Mouse (Mus musculus) hindbrain, embryonic 11.5 days (tissue): ENCODE results near the gene Cntn4. TPM values are rescaled to one million over a fixed set of nuclear protein-coding genes. Genes with fewer than 3 reads are reported as not detected.
A peak's percentile ranks its signal among the peaks of the same experiment; 100 is the strongest.

Experiments used
- ATAC-seq: fragments of 200-750 bp; cut with Nextera tagmentation; 2 replicates; pipeline ENCODE4 v1.8.0; 2017; ENCODE audit warnings: mild to moderate bottlenecking, moderate TSS enrichment, moderate library complexity; ENCODE audit not compliant: low FRiP score
- DNase-seq: peaks from one replicate; pipeline ENCODE4 v3.0.0-alpha.2; 2015; ENCODE audit warnings: low spot score
- H3K27ac ChIP-seq: fragments of 300-500 bp; sonication (generic); 2 replicates; pipeline ENCODE4 v1.5.1; 2014; ENCODE audit warnings: mild to moderate bottlenecking, low read depth, low read length
- H3K27me3 ChIP-seq: fragments of 300-500 bp; sonication (generic); 2 replicates; pipeline ENCODE4 v1.6.1; 2014; ENCODE audit warnings: mild to moderate bottlenecking, low read length, moderate library complexity, mixed read lengths; ENCODE audit not compliant: control insufficient read depth, insufficient read depth
- H3K36me3 ChIP-seq: fragments of 300-500 bp; sonication (generic); 2 replicates; pipeline ENCODE4 v1.6.1; 2014; ENCODE audit warnings: mild to moderate bottlenecking, low read length, moderate library complexity, mixed read lengths; ENCODE audit not compliant: control insufficient read depth, insufficient read depth
- H3K4me1 ChIP-seq: fragments of 300-500 bp; sonication (generic); replicated peaks from 2 replicates; pipeline ENCODE4 v1.6.1; 2014; ENCODE audit warnings: low read length, mixed read lengths; ENCODE audit not compliant: control insufficient read depth, insufficient read depth
- H3K4me2 ChIP-seq: fragments of 300-500 bp; sonication (generic); replicated peaks from 2 replicates; pipeline ENCODE4 v1.6.1; 2014; ENCODE audit warnings: mild to moderate bottlenecking, low read depth, low read length
- H3K4me3 ChIP-seq: fragments of 300-500 bp; sonication (generic); 2 replicates; pipeline ENCODE4 v1.5.1; 2014; ENCODE audit warnings: low read depth, low read length
- H3K9ac ChIP-seq: fragments of 300-500 bp; sonication (generic); 2 replicates; pipeline ENCODE4 v1.6.1; 2014; ENCODE audit warnings: low read depth, low read length
- H3K9me3 ChIP-seq: fragments of 300-500 bp; sonication (generic); 2 replicates; pipeline ENCODE4 v1.6.1; 2016; ENCODE audit warnings: low read length; ENCODE audit not compliant: control insufficient read depth
- WGBS: fragments of 180-500 bp; shearing (Covaris S2); extraction: QIAGEN DNeasy Blood & Tissue Kit; methylation state at CpG from one replicate; pipeline ENCODE4 v1.1.7; 2014; 5-methylcytosine and 5-hydroxymethylcytosine counted together
- polyA plus RNA-seq: library from polyadenylated mRNA; unstranded; fragments of >200 nt; fragmentation: Nextera tagmentation; extraction: Ambion mirVana; gene quantifications from 2 replicates; pipeline ENCODE4 v1.2.1, GENCODE M21; 2014

The Cntn4 gene
- polyA plus RNA-seq, 1 experiment from 2014 or later = 1.7 TPM

DNA sequence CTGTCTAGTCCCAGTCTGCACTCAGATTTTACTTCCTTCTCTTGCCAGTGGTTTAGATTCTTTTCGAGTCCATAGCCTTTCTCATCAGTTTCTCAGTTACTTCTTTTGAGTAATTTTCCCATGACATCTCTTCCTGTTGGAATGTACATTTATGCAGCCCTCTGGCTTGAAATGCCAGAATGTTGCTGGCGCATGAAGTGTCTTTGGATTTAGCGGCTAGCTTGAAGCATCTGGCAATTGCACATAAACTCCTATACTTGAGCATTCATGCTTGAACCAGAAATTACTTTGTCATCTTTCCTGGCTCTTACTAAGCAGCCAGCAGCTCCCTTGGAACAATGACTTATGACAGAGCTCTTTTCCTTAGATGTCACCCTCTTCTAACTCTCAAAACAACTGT is 965.6 kb downstream of the Cntn4 start:
- no peak overlapping the region for H3K9ac ChIP-seq
- H3K27ac ChIP-seq = no peak overlapping the region
- DNase-seq = no peak
- H3K4me3 ChIP-seq = no peak overlapping the region
- 88% methylated on average over 3 of the region's 3 CpGs for WGBS
- no peak overlapping the region for H3K4me2 ChIP-seq
- no peaks in the 10 kb centered on the region for H3K4me1 ChIP-seq
- no peak for ATAC-seq
- no peaks in the 10 kb centered on the region for H3K27me3 ChIP-seq
- H3K9me3 ChIP-seq = no peaks in the 10 kb centered on the region
- no peaks in the 10 kb centered on the region for H3K36me3 ChIP-seq

DNA sequence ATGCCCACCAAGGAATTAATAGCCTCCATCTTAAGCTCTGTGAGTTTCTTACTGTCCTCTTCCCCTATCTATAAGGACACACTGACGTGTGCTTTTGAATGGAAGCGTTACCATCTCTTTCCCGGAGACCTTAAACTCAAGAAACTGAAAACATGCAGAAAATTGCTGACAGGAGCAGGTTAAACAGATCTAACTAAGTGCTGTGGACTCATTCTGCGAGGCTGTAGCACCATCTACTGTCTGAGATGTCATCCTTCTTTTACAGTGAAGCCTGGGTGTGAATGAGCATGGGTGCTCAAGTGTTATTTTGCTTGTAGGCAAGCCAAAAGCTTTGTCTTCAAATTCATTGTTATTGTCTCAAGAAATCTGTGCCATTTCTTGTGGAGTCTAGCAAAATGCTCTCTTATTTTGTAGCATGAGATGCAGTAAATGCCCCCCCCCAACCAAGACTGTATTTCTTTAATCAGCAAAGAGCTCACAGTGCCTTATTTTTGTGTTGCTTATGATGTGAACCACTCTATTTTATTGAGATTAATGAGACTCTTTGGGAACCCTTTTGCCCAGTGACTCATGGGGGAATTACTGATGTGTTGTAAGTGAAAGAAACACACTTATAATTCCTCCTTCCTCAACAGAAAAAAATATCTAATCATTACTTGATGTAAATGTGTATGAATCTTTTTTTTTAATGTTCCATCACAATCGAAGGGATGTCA is 968.2 kb downstream of the Cntn4 start:
- no peak overlapping the region for H3K4me2 ChIP-seq
- 0 out of 2 replicates have a peak, but pooled peaks have one; percentile 71 for ATAC-seq
- H3K9me3 ChIP-seq = no peaks in the 10 kb centered on the region
- H3K9ac ChIP-seq = no peak overlapping the region
- H3K27ac ChIP-seq = no peak overlapping the region
- H3K36me3 ChIP-seq = no peaks in the 10 kb centered on the region
- H3K4me1 ChIP-seq = no peaks in the 10 kb centered on the region
- no peak overlapping the region for H3K4me3 ChIP-seq
- peak; percentile 52 for DNase-seq
- no peaks in the 10 kb centered on the region for H3K27me3 ChIP-seq
- WGBS = 40% methylated on average over 5 of the region's 5 CpGs

DNA sequence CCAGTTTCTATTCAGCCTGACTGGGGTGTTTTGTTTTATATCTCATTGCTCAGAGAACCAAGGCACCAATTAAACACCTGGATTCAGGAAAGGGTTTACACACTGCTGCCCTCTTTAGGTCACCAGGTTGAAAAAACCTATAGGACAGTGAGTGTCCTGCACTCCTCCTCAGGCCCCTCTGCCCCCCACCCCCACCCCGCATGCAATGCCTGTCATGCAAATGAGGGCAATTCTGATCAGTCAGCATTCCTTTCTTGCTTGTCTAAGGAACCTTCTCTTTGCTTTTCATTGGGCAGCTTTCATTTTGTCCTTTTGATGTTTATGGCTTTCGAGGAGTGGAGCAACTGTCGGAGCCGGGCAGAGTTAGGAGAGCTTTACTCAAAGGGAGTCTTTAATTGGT is 969.5 kb downstream of the Cntn4 start:
- WGBS = 30% methylated on average over 4 of the region's 4 CpGs
- Histone ChIP-seq H3K27me3 (no peaks in the 10 kb centered on the region), H3K9me3 (no peaks in the 10 kb centered on the region), H3K36me3 (no peaks in the 10 kb centered on the region), H3K4me2 (no peak overlapping the region), H3K4me1 (no peaks in the 10 kb centered on the region), H3K27ac (no peak overlapping the region), H3K4me3 (no peak overlapping the region), H3K9ac (no peak overlapping the region)
- DNase-seq = no peak
- no peak for ATAC-seq

DNA sequence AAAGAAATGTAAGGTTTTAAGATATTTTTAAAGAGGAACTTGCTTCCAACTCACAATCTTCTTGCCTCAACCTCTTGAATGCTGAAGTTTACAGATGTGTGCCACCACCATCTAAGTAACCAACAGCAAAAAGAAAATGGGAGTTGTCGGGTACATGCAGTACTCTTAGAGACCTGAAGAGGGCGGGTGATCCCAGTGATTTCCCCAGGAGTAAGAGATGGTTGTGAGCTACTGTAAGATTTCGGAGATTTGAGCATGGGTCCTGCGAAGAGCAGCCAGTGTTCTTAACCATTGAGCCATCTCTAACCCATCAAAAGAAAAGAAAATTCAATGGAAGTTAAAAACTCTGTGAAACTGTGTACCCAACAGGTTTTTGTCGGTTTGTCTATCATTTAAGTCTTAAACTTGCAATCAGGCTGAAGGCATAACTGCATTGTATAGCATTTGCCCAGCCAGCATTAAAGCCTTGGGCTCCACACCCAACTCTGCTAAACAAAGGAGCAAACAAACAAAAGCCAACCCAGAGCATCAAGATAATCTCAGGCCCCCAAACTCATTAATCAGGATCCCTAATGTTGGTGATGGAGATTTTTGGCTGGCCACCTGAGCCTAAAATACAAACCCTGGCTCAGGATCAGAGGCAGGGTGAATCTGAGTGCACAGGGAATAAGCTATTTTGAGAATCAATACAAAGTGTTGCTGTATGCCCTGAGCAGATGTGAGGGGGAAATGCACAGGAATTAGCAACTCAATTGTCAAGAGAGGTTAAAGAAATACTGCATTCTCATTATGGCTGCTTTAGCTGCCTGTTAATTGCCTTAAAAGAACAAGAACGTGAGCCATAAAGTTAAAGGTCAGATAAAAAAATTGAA is 986.6 kb downstream of the Cntn4 start:
- Histone ChIP-seq H3K9me3 (no peaks in the 10 kb centered on the region), H3K27me3 (no peaks in the 10 kb centered on the region), H3K36me3 (no peaks in the 10 kb centered on the region), H3K4me1 (no peaks in the 10 kb centered on the region), H3K27ac (no peak overlapping the region), H3K4me2 (no peak overlapping the region), H3K9ac (no peak overlapping the region), H3K4me3 (no peak overlapping the region)
- DNase-seq = peak; percentile 51
- 44% methylated on average over 6 of the region's 6 CpGs for WGBS
- ATAC-seq = peak; percentile 48; the same call in 1 of the 2 replicates

DNA sequence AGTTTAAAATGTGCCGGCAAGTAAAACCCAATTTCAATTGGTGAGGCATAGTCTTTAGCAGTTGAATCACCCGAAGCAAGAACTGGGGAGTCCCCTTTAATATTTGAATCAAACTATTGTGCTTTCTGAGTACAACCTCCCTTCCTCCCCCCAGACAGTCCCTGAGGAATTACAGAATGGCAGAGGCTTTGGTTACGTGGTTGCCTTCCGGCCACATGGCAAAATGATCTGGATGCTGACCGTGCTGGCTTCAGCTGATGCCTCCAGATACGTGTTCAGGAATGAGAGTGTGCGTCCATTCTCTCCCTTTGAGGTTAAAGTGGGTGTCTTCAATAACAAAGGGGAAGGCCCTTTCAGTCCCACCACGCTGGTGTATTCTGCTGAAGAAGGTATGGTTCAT is 998.1 kb downstream of the Cntn4 start:
- 79% methylated on average over 8 of the region's 8 CpGs for WGBS
- H3K4me3 ChIP-seq = no peak overlapping the region
- no peak overlapping the region for H3K27ac ChIP-seq
- no peaks in the 10 kb centered on the region for H3K27me3 ChIP-seq
- H3K36me3 ChIP-seq = no peaks in the 10 kb centered on the region
- ATAC-seq = no peak
- H3K9me3 ChIP-seq = no peaks in the 10 kb centered on the region
- no peak for DNase-seq
- H3K9ac ChIP-seq = no peak overlapping the region
- no peak overlapping the region for H3K4me2 ChIP-seq
- no peaks in the 10 kb centered on the region for H3K4me1 ChIP-seq

DNA sequence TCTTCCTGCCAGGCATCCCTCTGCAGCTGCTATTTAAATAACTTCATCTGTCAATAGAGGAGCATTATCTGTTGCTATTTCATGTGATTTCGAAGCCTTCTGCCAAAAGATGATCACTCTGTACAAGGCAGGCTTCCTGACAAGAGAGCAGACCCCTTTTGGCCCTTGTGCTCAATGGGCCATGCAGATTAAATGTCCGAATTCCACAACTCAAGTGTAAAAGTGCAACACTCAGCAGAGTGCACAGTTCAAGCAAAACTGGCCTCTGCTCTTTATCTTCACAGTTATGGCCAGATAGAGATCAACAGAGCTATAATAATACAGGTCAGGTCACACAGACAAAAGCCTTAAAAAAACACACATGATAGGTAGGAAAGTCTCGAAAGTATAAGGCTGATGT is 1024.5 kb downstream of the Cntn4 start:
- no peak overlapping the region for H3K4me2 ChIP-seq
- no peak overlapping the region for H3K27ac ChIP-seq
- ATAC-seq (no peak), DNase-seq (no peak)
- H3K9me3 ChIP-seq = no peaks in the 10 kb centered on the region
- no peaks in the 10 kb centered on the region for H3K36me3 ChIP-seq
- H3K4me1 ChIP-seq = no peaks in the 10 kb centered on the region
- H3K9ac ChIP-seq = no peak overlapping the region
- H3K27me3 ChIP-seq = no peaks in the 10 kb centered on the region
- WGBS = 70% methylated on average over 3 of the region's 3 CpGs
- no peak overlapping the region for H3K4me3 ChIP-seq

DNA sequence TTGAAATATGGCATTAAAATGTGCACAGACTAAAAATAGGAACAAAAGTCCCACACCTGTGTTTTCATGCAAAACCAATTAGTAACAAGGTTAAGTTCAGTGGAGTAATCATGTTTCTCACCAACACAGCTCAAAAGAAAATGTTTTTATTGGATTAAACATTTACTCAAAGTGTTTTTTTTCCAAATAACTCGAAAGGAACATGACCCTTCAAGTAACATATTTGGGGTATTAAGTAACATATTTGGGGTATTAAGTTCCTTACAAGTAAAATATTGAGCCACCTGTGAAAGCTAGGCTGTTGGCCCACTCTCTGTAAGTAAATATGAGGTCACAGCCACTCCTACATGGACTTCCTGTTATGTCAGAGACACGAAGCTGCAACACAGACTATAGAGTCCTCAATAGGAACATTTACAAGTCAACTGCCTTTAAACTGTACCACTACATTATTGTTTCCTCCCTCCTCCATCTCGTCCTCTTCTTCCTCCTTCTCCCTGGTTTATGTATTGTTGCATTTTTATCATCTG is 1028.1 kb downstream of the Cntn4 start:
- no peak for ATAC-seq
- Histone ChIP-seq H3K9ac (no peak overlapping the region), H3K36me3 (no peaks in the 10 kb centered on the region), H3K9me3 (no peaks in the 10 kb centered on the region), H3K4me1 (no peaks in the 10 kb centered on the region), H3K27ac (no peak overlapping the region), H3K27me3 (no peaks in the 10 kb centered on the region), H3K4me2 (no peak overlapping the region), H3K4me3 (no peak overlapping the region)
- DNase-seq = no peak
- 72% methylated on average over 3 of the region's 3 CpGs for WGBS

DNA sequence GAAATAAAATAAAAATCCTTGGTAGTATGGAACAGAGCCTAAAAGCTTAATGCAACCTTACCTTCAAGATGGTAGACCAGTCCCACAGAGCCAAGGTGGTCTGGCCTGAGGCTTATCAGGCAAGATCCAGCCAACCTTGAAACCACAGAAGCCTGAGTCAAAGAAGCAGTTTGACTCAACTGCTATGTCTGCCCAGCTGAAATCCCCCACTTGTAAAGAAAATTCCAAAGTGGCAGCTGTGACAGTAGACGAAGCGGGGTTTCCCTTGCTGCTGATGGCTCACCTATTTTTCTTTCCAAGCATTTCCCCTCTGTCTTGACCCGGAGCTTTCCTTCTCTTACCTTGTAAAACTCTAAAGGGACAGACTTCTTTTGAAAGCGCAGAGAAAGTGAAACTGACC is 1048.2 kb downstream of the Cntn4 start:
- Histone ChIP-seq H3K4me2 (no peak overlapping the region), H3K9me3 (no peaks in the 10 kb centered on the region), H3K4me1 (no peaks in the 10 kb centered on the region), H3K27me3 (no peaks in the 10 kb centered on the region), H3K4me3 (no peak overlapping the region), H3K27ac (no peak overlapping the region), H3K9ac (no peak overlapping the region), H3K36me3 (no peaks in the 10 kb centered on the region)
- DNase-seq = no peak
- no peak for ATAC-seq
- WGBS = 85% methylated on average over 4 of the region's 4 CpGs
